Mouse (Mus musculus) gastrocnemius, postnatal 4 days (tissue): ENCODE measurements around the gene Tbc1d23. TPM values are rescaled to one million over a fixed set of nuclear protein-coding genes. Genes with fewer than 3 reads are reported as not detected.
"Not testable (repeated sequence)": the region's sequence is repeated elsewhere in the genome, so short reads cannot be mapped to it uniquely, and the experiment has no call there.

Experiments
- DNase-seq, 2 experiments: peaks; one replicate each; pipeline ENCODE4 v3.0.0; 2021 to 2022; ENCODE audit warnings: low spot score in 2 of 2, mixed read lengths in 2 of 2
- total RNA-seq, 2 experiments: library from RNA; stranded (reverse); gene quantifications; 2 replicates each; pipeline ENCODE4 v1.2.3; 2021

Tbc1d23 gene
- total RNA-seq, 2 experiments from 2014 or later, result 38.6 to 44.3 TPM

GRCm38 (mm10) chr16:57226444-57226843 is 4.9 kb downstream of the Tbc1d23 start:
- DNase-seq, result no peak

- no peak for DNase-seq
These were observed 10.9 kb downstream of the Tbc1d23 start for GRCm38 (mm10) chr16:57220361-57220760.

DNA sequence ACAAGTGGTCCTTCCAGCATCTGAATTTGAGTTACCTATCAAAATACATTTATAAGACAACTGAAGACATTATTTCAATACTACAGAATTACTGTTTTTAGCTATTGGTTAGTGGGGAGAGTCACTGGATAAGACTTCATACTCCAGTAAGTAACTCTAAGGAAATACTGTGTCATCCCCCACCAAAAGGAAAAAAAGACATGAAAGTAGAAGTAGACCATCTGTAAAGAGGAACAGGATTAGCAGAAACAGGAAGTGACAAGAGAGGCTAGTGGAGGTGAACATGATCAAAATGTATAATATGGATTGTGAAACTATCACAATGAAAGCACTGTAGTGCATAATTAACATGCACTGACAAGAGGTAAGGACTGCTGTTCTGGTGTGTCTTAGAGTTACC is 15.3 kb downstream of the Tbc1d23 start:
- no peak for DNase-seq

GRCm38 (mm10) chr16:57211037-57211436 is 20.3 kb downstream of the Tbc1d23 start:
- DNase-seq, result no peak

GRCm38 (mm10) chr16:57208342-57208741 is 23.0 kb downstream of the Tbc1d23 start:
- DNase-seq, result no peak

DNA sequence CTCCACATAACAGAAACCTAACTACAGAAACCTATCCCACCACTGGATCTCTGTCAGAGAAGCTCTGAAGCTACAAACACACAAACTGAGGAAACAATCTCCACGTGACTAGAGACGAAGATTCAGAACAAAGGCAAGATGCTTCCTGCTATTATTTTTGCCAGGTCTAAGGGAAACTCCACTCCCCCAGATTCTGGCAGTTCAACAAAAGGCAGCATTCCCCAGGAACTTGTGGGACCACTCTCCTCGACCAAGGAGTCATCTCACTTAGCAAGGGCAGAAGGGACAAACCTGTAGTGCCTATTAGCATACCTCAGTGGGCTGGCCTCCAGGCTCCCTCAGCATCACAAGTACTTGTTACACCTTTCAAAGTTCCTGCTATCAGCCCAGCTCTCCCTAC is 34.0 kb downstream of the Tbc1d23 start:
- DNase-seq, result no peak

DNA sequence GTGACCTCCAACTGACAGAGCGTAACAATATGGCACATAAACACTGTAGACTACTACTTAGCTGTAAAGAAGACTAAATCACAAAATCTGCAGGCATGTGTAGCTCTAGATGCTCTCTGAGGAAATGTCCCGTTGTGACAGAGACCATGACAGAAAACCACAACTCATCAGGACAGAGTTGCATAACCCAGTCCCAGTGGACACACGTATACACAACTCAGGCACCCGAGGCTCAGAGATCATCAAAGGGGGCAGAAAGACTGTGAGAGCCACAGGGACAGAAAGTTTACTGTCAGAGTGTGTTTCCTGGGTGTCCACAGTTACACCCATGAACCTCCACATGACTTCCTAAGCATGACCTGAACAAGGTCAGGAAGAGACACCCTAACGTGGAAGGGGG is 34.7 kb downstream of the Tbc1d23 start:
- DNase-seq, result no peak

GRCm38 (mm10) chr16:57191214-57191613 is 40.1 kb downstream of the Tbc1d23 start:
- no peak for DNase-seq

- no peak for DNase-seq
These were observed 40.9 kb downstream of the Tbc1d23 start for GRCm38 (mm10) chr16:57190390-57190789.

GRCm38 (mm10) chr16:57189493-57189892 is 41.8 kb downstream of the Tbc1d23 start:
- DNase-seq, result no peak

DNA sequence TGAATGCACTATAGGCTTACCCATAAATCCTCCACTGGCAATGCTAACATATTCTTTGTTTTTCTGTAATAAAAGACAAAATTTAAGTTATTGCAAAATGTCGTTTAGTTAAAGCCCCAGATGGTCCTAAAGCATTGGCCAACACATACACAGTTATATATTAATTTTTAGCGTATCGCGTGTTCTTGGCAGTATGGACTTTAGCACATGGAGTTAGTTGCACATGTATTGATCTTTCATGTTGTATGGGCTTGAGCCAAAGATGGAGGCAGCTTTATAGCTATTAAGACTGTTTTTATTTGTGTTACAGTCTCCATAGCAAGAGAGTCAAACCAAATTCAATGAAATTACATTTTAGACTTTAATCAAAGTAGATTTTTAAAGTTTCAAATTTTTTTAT is 44.7 kb downstream of the Tbc1d23 start:
- DNase-seq, result no peak

GRCm38 (mm10) chr16:57182037-57182436 is 49.3 kb downstream of the Tbc1d23 start:
- DNase-seq, result no peak

GRCm38 (mm10) chr16:57181180-57181579 is 50.1 kb downstream of the Tbc1d23 start:
- DNase-seq, result peak in 1 of 2 experiments; percentile 14

GRCm38 (mm10) chr16:57177664-57178063 is 53.6 kb downstream of the Tbc1d23 start:
- DNase-seq, result no peak

GRCm38 (mm10) chr16:57177254-57177653 is 54.0 kb downstream of the Tbc1d23 start:
- DNase-seq, result no peak

GRCm38 (mm10) chr16:57176276-57176675 is 55.0 kb downstream of the Tbc1d23 start:
- DNase-seq, result no peak

DNA sequence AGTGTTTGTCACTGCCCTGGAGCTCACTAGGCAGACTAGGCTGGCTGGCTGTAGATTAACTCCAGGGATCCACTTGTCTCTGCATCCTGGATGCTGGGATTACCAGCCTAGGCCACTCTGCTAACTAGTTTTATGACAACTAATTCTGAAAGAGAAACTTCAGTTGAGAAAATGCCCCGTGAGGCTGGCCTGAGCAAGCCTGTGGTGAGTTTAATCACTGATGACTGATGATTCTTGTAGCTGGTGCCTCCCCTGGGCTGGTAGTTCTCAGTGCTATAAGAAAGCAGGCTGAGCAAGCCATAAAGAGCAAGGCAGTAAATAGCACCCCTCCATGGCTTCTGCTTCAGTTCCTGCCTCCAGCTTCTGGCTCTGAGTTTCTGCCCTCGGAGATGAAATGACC is 55.6 kb downstream of the Tbc1d23 start:
- no peak for DNase-seq

GRCm38 (mm10) chr16:57174480-57174879 is 56.8 kb downstream of the Tbc1d23 start:
- not testable (repeated sequence) for DNase-seq

GRCm38 (mm10) chr16:57171570-57171969 is 59.7 kb downstream of the Tbc1d23 start:
- no peak for DNase-seq

DNA sequence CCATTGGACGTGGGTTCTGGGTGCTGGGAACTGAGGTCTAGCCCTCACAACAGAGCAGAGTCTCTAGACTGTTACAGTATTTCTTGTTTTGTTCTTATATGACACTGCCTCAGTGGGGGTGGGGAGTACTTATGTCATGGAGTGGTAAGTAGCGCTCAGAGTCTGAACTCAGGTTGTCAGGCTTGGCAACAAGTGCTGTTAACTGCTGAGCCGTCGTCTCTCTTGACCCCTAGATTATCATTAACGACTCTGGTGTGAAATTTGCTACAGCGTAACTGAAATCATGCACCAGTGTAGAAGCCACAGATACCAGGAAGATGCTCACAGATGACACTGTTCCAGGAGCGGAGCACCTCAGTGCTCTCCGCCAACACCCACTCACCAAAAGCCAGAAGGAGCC is 60.1 kb downstream of the Tbc1d23 start:
- DNase-seq, result no peak

DNA sequence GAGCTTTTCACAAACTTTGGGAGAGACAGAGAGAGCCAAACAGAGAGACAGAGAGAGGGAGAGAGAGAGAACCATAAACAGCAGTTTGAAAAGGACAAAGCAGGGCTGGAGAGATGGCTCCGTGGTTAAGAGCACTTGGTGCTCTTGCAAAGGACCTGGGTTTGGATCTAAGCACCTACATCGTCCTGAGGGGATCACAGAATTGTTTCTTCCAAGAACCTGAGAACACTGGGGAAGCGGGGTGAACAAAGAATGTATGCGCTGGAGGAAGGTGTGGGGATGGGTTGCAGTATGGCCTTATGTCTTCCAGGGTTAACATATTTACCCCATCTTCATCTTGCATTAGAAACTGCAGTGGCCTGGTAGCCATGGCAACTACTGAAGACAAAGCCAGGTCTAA is 63.1 kb downstream of the Tbc1d23 start:
- no peak for DNase-seq

DNA sequence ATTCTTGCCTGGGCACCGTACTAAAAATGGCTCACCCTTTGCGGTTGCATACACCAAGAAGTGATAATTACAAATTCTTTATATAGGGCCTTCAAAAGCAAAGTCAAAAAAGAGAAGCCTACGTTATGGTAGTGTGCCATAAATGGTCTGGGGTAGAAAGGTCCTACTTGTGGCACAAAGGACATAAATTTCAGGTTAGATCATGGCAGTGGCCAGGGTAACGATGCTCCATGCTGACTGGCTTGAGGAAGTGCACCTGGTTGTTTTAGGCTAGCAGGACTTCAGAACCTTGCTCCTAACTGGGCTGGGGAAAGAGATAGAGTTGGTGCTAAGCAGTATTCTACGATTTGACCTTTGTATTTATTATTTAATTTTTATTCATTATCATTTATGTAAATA is 63.8 kb downstream of the Tbc1d23 start:
- DNase-seq, result no peak

- DNase-seq, result peak; percentile 93 to 95
These were observed 64.4 kb downstream of the Tbc1d23 start, which contains the start of gene Nit2 for GRCm38 (mm10) chr16:57166611-57167513. TSS of gene Nit2 (minus strand) at chr16:57167341.
